Mouse (Mus musculus) hematopoietic stem cell, adult 5-6 weeks (primary cell): ENCODE measurements around the gene Fam219a. TPM values are rescaled to one million over a fixed set of nuclear protein-coding genes. Genes with fewer than 3 reads are reported as not detected.
A peak's percentile ranks its signal among the peaks of the same experiment; 100 is the strongest.

Experiments used
- ATAC-seq, 2 experiments: fragments of 125-278 bp in 1 of 2; replicated peaks in 1 of 2; 2 replicates each; pipeline ENCODE4 v1.8.0; 2016 to 2017; ENCODE audit warnings: inconsistent platforms in 2 of 2, mild to moderate bottlenecking in 2 of 2, moderate number of reproducible peaks in 2 of 2, low read depth in 1 of 2, moderate TSS enrichment in 1 of 2; ENCODE audit not compliant: low FRiP score in 2 of 2, poor library complexity in 2 of 2, severe bottlenecking in 2 of 2, insufficient read depth in 1 of 2, low TSS enrichment in 1 of 2
- total RNA-seq: library from RNA; stranded (forward); fragments of 172-1452, 232-1000 nt; gene quantifications from 2 replicates; pipeline ENCODE4 v1.2.3, GENCODE M21; 2017

Gene Fam219a
- total RNA-seq, 1 experiment from 2014 or later = 2.2 TPM

GRCm38 (mm10) chr4:41563297-41563696 lies 6.0 kb downstream of the Fam219a start:
- no peak for ATAC-seq

- no peak for ATAC-seq
Measured at GRCm38 (mm10) chr4:41557092-41557491, 12.2 kb downstream of the Fam219a start.

DNA sequence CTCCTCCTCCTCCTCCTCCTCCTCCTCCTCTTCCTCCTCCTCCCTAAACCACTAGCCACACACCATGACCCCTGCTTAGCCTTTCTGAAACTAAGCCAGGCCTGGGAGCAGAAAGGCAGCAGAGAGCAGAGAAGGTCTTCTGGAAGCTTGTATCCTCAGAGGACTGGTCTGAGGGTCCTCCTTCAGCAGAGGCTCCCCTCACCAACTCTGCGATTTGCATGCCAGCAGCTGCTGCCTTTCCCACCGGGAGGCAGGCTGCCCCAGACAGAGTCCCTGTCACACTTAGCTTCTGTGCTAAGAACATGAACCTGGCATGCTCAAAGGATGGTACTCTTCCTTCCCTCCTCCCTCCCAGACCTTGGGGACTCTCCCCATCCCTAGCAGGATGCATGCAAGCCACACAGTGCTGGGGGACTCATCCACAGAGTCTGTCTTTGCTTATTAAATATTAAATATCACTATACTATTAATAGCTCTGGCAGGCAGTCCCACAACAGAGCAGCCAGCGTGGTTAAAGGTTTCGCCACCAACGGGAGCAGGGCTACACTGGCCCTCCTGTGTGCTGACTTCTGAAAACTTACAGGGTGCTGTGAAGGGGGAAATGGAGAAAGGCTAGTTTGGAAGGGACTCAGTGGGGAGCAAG lies 12.9 kb downstream of the Fam219a start:
- ATAC-seq = no peak

DNA sequence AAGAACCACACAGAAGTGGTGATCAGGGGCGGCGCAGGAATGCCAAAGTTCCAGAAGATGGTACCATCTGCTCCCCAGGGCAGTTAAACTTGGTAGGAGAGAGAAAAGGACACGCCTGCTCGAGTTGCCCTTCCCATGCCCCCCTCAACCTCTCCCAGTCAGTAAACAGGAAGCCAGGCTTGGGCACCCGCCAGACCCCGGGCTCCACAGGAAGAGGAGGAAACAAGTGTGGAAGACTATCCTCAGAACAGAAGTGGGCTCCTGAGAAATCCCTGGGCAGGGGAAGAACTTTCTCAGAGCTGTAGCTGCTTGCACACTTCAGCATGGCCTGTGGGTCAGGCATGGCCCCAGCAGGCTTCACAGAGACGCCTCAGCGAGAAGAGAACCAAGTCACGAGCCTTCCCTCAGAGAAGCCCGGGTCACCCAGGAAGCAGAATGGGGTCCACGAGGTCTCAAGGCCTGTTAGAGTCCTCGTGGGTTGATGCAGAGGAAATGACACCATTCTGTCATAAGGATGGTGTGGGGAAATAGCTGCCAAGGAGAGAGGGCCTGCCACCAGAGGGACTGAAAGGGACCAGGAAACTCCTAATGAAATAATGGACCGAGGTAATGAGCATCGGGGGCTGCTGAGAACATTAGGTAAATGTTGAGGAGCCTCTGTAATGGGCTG lies 14.2 kb downstream of the Fam219a start:
- peak; percentile 44 to 47 for ATAC-seq

GRCm38 (mm10) chr4:41553116-41553515 lies 16.2 kb downstream of the Fam219a start:
- ATAC-seq = no peak

DNA sequence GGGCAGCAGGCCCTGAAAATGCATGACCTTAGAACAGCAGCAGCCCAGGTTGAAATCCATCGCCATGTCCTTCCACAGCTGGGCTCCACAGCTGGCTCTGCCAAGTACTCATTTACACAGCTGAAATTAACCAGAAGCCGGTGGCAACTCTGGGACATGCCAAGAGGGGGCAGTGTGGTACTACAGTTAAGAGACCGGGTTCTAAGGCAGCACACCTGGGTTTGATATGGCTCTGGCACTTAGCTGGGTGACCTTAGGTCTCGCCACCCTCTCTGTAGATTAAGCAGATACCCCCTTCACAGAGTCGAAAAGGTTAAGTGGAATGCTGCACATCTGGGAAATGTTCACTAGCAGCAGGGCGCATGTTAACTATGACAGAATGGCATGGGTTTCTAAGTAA lies 16.8 kb downstream of the Fam219a start:
- peak; percentile 63 to 81 for ATAC-seq

- ATAC-seq = no peak
Measured at GRCm38 (mm10) chr4:41547086-41547485, 22.3 kb downstream of the Fam219a start.

- peak in 1 of 2 experiments; percentile 51; a peak in 1 of 4 replicates for ATAC-seq
Measured at GRCm38 (mm10) chr4:41545985-41546384, 23.4 kb downstream of the Fam219a start.

DNA sequence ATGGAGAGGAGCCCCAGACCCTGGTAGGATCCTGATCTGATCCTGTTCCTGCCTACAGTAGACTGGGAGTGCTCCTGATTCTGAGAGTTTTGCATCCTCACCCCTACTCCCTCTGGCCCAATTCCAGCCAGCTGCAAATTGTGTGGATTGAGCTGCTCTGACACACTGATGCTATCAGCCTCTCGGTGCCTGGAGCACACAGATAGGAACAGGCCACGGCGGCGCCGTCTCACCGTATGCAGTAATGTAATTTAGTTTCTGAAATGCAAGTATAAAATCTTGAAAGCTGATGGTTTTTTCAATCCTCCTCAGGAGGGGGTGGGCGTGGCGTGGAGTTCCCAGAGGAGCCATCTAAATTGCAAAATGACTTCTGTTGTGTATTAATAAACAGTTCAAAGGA lies 27.2 kb downstream of the Fam219a start:
- no peak for ATAC-seq

GRCm38 (mm10) chr4:41534866-41535265 lies 34.5 kb downstream of the Fam219a start:
- no peak for ATAC-seq

DNA sequence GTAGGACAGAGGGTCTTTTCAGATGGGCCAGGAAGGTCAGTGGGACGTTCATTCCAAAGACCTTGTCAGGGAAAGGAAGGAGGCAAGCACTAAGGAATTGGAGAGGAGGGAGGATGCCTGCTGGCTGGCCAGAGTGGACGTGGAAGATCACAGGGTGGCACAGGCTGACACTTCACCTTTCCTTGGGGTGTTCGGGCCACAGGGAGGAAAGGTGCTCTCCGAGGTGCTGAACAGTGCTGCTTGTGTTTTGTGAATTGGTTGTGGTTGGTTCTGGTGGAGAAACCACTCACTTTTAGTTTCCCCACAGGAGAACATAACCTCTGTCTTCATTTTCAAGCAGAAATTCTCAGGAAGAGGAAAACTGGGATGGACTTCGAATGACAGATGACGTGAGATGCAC lies 36.9 kb downstream of the Fam219a start:
- peak in 1 of 2 experiments; percentile 60; a peak in 2 of 4 replicates for ATAC-seq

- ATAC-seq = no peak
Measured at GRCm38 (mm10) chr4:41527996-41528395, 41.3 kb downstream of the Fam219a start.

GRCm38 (mm10) chr4:41527076-41527475 lies 42.3 kb downstream of the Fam219a start:
- ATAC-seq = no peak

DNA sequence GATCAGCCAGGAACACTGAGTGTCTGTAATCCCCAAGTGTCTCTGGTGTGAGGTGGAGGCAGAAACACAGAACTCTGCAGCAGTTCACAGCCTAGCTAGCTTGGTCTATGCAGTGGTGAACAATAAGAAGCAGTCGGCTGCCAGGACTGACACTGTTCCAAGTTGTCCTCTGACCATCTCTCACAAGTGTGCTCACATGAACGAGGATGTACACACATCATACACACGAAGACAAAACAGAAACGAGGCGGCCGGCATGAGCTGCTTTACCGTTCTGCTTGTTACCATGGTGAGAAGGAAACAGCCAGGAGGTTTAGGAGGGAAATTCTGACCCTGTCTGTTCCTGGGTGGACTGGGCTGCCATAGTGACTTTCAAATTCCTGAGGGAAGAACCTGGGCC lies 42.8 kb downstream of the Fam219a start:
- ATAC-seq = 0 out of 4 replicates have a peak, but pooled peaks of 1 of the 2 experiments have one; percentile 10

GRCm38 (mm10) chr4:41524829-41525228 lies 44.5 kb downstream of the Fam219a start:
- no peak for ATAC-seq

- ATAC-seq = no peak
Measured at GRCm38 (mm10) chr4:41523839-41524238, 45.5 kb downstream of the Fam219a start.

- no peak for ATAC-seq
Measured at GRCm38 (mm10) chr4:41522788-41523187, 46.5 kb downstream of the Fam219a start.

DNA sequence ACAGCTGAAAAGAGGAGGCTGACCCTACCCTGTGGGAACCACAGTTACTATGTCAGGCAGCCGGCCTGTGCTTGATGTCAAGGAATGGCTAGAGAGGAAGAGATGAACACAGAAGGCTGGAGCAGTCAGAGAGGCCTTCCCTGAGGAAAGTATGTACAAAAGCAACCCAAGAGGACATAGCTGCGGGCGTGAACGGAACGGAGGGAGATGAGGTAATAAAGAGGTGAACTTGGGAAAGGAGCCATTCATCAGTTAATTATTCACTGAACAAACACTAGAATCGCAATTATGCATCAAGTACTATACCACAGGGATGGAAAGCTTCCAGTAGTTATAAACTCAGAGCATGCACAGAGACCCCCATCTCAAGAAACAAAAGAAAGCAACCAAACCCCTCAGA lies 47.2 kb downstream of the Fam219a start:
- ATAC-seq = no peak

GRCm38 (mm10) chr4:41520641-41521040 lies 48.7 kb downstream of the Fam219a start:
- ATAC-seq = no peak
